Mouse (Mus musculus): ENCODE measurements around the gene Slc9a3r2.

The Slc9a3r2 gene

DNA sequence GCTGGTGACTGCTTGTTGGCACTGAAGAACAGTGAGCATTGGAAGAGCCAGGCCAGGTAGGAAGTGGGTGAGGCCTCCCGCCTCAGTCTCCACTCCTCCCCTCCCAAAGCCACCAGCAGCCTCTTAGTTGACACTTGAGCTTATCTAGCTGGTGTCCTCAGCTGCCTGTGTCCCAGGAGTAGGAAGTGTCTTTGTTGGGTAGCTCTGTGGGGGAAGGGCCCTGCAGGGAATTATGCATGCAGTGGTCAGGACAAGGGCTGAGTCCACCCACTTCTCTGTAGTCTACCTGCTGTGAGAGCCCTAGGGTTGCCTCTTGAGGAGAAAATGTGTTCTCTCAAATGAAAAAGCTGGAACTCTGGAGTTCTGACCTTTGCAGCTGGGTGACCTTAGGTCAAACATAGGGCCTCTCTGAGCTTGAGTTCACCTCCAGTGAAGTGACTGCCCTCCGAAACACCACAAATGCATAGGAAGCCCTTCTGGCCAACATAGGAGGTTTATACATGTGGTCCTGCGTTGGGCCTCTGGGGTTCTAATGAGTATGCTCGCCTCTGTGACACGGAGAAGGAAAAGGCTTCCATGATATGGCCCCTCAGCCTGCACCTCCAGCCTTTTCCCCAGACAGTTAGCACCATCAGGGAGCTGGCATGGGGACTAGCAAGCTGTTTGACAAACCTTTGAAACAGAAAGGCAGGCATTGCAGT is 13.2 kb downstream of the Slc9a3r2 start:
- no peak for DNase-seq (ENCODE audit: low spot score)

DNA sequence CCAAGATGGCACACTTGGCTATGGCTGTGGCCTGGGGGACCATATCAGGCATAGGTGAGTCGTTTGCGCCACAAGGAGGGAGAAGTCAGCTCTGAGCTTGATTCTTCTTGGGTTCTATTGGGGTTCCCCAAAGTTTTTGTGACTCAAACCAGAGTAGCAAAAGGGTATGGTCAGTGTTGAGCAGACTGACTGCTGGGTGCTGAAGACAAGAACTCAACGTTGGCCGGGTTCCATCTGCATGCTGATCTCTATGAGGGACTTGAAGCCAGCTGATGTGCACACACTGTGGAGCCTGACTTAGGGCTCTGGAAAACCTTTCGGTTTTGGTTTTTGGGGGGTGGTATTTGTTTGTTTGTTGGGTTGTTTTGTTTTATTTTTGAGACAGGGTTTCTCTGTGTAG is 14.4 kb downstream of the Slc9a3r2 start:
- no peak for DNase-seq (ENCODE audit: low spot score)

- DNase-seq (ENCODE audit: low spot score), result no peak
Measured at GRCm38 (mm10) chr17:24635024-24635423, 15.1 kb downstream of the Slc9a3r2 start.

- DNase-seq (ENCODE audit: low spot score), result no peak
Measured at GRCm38 (mm10) chr17:24633831-24634230, 16.3 kb downstream of the Slc9a3r2 start.

DNA sequence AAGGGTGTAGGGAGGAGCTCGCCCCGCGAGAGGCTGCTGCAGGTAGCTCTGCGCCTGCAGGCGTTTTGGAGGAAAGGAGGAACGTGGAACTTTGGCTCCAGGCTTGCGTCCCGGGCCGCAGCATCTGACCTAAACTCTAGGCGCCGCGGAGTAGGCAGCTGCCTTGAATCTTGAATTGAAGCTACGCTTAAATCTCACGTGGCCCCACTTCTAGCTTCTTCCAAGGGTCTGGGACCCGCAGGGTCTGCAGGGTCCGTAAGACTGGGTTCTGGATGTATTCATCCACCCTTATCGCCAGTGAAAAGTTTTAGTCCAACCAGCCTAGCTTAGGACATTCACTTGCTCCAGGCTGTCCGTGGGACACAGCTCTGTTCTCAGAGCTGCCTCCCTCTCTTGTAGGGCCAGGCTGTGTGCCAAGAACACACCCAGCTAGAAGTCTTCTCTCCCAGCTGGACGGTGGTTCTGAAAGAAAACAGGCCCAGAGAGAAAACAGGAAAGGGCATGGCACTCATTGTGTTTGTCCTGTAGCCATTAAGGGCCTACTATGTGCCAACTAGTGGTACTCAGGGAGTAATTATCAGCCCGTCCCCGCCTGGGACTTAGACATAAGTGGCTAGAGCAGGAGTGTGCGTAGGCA is 17.2 kb downstream of the Slc9a3r2 start:
- DNase-seq (ENCODE audit: low spot score), result no peak

DNA sequence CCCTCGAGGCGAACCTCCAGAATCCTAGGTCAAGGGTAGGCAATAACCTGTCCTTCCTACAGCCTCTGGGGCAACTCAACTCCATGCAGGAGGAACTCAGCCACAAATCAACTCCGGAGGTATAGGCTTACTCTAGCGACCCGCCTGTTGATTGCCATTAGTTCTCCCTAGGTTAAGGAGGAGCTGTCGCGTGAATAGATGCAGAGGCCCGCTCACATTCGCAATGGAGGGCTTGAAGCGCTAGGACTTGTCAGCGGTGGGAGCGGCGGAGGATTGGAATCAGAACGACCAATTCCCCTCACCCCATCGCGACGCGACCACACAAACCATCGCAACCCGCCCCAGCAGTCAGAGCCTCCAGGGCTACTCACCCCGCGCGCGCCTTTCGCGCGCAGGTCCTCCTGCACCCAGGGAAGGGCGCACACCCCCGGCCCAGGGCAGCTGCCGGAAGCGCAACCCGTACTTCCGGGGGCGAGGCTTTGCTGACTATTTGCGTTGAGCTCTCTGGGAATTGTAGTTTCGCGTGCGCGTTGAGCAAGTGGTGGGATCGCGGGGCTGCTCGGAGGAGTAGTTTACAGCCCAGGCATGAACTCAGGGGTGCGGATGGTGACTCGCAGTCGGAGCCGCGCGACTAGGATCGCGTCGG is 17.8 kb downstream of the Slc9a3r2 start, which contains the start of the genes Tsc2 and Nthl1:
Gene Tsc2 (minus strand): TSS at position 464 of the 646 bp plus-strand sequence.
Gene Nthl1 (plus strand): TSS at position 514 of the 646 bp plus-strand sequence.
- DNase-seq (ENCODE audit: low spot score), result peak; percentile 60

GRCm38 (mm10) chr17:24630072-24630471 is 20.1 kb downstream of the Slc9a3r2 start:
- no peak for DNase-seq (ENCODE audit: low spot score)

- peak; percentile 70 for DNase-seq (ENCODE audit: low spot score)
Measured at GRCm38 (mm10) chr17:24628646-24629045, 21.5 kb downstream of the Slc9a3r2 start.

GRCm38 (mm10) chr17:24625472-24625871 is 24.7 kb downstream of the Slc9a3r2 start:
- DNase-seq (ENCODE audit: low spot score), result no peak

DNA sequence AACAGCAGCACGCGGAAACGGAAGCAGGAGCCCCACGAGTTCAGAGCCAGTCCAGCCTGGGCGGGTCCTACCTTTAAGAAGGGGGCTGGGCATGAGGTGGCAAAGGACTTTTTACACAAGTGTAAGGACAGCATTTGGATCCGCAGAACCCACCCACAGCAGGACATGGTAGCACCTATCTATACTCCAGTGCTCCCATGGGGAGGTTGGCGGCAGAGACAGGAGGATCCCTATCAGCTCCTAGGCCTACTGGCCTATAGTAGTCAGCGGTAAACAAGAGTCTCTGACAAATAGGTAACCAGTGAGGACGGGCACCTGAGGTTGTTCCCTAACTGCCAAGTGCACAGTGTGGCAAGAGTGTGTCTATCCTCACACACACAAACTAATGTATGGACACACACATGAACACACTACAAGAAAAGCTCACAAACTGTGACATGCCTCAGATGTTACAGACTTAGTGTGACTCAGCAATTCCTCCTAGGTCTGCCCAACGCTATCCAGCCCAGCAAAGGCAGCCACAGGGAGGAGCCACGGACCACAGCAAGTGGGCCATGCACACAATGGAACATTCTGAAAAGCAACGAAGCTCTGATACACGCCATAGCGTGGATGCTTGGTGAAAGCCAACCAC is 32.4 kb downstream of the Slc9a3r2 start:
- DNase-seq (ENCODE audit: low spot score), result peak; percentile 46

GRCm38 (mm10) chr17:24610711-24611110 is 39.4 kb downstream of the Slc9a3r2 start:
- no peak for DNase-seq (ENCODE audit: low spot score)

- DNase-seq (ENCODE audit: low spot score), result no peak
Measured at GRCm38 (mm10) chr17:24608874-24609273, 41.3 kb downstream of the Slc9a3r2 start.

DNA sequence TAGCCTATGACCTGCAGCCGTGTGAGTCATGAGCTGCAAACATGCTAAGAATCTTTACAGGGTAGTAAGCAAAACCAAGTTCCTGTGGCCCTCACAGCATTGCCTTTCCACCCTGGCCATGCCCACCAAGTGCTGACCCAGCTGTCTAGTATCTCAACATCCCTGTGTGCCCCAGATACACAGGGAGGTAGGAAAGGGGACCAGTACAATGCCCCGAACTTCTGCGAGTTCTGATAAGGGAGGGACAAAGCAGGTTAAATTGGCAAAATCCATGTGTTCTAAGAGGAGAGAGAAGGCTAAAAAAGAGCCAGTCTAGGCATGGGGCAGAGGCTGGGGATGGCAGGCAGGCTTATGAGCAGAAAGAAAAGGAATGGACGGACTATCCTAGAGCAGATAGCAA is 41.8 kb downstream of the Slc9a3r2 start:
- no peak for DNase-seq (ENCODE audit: low spot score)

GRCm38 (mm10) chr17:24604557-24604956 is 45.6 kb downstream of the Slc9a3r2 start:
- DNase-seq (ENCODE audit: low spot score), result no peak

DNA sequence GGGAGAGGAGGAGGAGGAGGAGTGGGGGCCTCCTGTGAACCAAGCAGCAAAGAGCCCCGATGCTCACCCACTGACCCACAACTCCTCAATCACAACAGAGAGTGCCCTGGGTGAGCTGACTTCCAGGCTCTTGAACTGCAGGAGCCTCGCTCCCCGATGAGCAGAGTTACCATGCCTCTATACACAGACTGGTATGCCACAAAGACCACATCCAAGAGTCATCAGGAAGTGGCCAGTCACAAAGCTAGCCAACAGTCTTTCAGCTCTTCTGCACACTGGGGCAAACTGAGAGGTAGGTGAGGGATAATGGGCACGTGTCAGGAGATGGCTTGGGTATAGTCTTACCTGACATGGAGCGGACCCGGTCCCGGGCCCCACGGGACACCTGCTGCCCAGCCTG is 46.2 kb downstream of the Slc9a3r2 start:
- no peak for DNase-seq (ENCODE audit: low spot score)

- DNase-seq (ENCODE audit: low spot score), result no peak
Measured at GRCm38 (mm10) chr17:24600502-24600901, 49.6 kb downstream of the Slc9a3r2 start.

DNA sequence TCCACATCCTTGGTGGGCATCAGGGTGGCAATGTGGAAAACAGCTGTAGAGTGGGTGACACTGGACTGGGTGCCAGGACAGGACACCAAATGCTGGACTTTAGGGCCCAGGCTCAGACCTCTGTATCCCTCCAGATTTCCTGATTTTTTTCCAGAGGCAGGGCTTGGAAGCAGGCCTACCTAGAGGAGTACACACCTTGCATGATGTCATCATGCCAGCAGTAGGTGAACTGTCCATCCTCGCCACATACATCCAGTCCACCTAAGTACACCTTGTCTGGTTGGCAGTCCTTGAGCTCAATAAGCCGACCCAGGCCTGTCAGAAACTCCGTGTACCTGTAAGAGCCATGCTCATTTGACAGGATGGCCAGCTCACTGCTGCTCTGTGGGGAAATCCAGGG is 52.1 kb downstream of the Slc9a3r2 start:
- no peak for DNase-seq (ENCODE audit: low spot score)

DNA sequence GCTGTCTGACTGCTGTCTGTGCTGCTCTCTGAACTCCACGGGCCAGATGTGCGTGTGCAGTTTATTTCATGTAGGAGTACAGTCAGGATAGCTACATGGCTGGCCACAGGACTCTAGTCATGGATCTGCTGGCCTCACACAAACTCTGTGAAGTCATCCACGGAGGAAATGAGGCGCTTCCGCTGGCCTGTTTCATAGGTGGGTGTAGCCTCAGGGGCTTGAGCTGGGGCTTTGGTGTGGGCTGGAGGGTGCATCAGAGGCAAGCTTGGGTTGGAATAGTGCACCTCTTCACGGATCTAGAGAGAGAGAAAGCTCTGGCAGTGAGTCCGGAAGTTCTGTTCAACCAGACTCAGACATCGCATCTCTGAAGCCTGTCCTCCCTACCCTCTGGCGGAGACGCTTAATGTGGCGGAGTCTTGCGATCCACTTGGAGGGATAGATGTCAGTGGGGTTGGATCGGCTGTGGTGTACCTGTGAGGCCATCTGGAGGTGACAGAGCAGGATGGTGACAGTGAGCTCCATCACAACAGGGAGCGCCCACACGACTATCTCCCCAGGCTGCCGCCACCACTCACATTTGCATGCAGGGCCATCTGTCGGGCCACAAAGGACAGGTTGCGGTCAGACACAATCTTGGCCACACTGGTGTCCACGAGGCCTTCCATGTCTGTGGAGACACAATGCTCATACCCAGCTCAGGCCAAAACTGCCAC is 53.5 kb downstream of the Slc9a3r2 start:
- no peak for DNase-seq (ENCODE audit: low spot score)

GRCm38 (mm10) chr17:24596073-24596466 is 54.1 kb downstream of the Slc9a3r2 start:
- DNase-seq (ENCODE audit: low spot score), result no peak

DNA sequence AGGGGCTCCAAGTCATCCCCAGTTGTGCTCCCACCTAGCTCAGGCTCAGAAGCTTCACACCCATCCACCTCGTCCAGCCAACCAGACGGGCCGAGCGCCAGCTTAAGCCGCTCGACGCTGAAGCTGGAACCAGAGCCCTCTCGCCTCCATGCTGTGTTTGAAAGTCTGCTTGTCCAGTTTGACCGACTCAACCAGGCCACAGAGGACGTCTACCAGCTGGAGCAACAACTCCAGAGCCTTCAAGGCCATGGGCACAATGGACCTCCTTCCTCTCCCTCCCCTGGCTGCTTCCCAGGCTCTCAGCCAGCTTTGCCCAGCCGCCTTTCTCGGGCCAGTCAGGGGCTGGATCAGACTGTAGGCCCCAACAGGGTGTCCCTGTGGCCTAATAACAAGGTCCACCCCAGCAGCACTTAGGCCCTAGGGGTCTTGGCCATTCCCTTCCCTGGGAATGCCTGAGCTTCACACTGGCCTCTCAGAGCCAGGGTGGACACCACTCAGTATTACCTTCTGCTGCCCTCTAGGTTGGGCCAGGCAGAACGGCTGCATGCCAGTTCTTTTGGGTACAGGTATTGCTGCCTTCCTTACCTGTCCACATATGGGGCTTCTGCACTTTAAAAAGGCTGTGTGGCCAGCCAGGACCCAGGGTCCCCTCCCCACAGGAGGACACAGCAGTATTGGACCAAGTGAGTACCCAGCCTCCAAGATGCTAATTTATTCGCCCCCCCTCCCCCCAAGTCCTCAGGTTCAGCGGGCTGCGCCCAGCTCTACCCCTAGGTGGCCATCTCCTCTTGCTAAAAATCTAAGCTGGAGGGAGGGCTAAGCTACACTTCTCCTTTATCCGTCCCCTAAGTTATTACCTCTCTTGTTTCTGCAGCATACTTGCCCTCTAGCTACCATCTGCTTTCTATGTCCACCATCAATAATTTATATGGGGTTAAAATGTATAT is 54.7 kb downstream of the Slc9a3r2 start:
- no peak for DNase-seq (ENCODE audit: low spot score)

Measured in spleen, adult 12 weeks (tissue).